Mouse (Mus musculus): ENCODE measurements around the gene Smim24. TPM values are rescaled to one million over a fixed set of nuclear protein-coding genes. Genes with fewer than 3 reads are reported as not detected.

Gene Smim24
- polyA plus RNA-seq, 1 experiment from 2014 or later = 1.8 TPM

- Histone ChIP-seq H3K9ac (0 out of 2 replicates have a peak overlapping the region, but pooled peaks have one; percentile 21), H3K4me3 (peak overlapping the region; percentile 17; the same call in 1 of the 2 replicates), H3K27ac (replicated peaks) (peak overlapping the region; percentile 28; the same call in 1 of the 2 replicates), H3K36me3 (peaks cover 29% of the 10 kb centered on the region), H3K4me2 (peak overlapping the region; percentile 36), H3K9me3 (no peaks in the 10 kb centered on the region), H3K27me3 (peaks cover 9% of the 10 kb centered on the region; the same call in 1 of the 2 replicates), H3K4me1 (replicated peaks) (peaks cover 70% of the 10 kb centered on the region)
- ATAC-seq (ENCODE audit: low FRiP score, low read depth) = no peak
- 30% methylated on average over 24 of the region's 24 CpGs for WGBS
These were observed 13.9 kb downstream of the Smim24 start for GRCm38 (mm10) chr10:81406504-81407440.

DNA sequence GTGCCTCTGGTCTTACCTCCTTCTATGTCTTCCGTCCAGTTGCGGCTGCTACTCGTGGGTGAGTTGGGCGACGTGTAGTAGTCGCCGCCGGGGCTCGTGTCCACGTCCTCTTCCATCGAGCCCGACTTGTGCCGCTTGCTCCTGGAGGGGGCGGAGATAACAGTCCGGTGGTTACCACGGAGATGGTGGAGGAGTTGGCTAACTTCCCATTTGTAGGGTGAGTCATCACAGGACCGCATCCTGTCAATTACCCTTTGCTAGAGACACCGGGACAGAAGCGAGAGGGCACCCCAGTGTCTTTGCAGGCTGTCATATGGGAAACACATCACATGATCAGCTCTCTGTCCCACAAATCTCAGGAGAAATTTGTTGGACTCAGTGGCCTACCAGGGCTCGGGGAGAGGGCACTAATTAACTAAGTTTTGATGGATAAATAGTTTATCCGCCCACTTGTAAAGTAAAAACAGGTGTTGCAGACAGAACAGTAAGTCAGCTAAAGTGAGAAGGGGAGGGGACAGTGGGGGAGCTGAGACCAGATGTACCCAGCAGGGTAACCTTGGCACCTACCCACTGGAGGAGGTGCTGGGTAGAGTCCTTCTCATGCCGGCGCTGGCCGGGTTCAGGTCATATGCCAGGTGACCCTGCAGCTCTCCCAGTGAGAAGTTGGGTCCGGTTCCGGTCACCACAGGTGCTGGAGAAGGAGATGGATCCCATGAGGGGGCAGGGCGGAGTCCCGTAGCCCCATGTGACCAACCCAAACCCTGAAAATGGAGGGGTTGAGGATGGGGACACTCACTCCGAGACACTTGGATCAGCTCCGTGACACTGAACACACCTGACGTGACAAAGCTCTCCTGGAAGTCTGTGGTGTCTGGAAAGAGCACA lies 14.9 kb downstream of the Smim24 start:
- 27% methylated on average over 31 of the region's 31 CpGs for WGBS
- Histone ChIP-seq H3K27ac (replicated peaks) (peak overlapping the region; percentile 28; the same call in 1 of the 2 replicates), H3K9me3 (no peaks in the 10 kb centered on the region), H3K4me2 (peak overlapping the region; percentile 36), H3K4me1 (replicated peaks) (peaks cover 69% of the 10 kb centered on the region), H3K4me3 (peak overlapping the region; percentile 17; the same call in 1 of the 2 replicates), H3K36me3 (peaks cover 29% of the 10 kb centered on the region), H3K27me3 (peaks cover 9% of the 10 kb centered on the region; the same call in 1 of the 2 replicates), H3K9ac (0 out of 2 replicates have a peak overlapping the region, but pooled peaks have one; percentile 21)
- no peak for ATAC-seq (ENCODE audit: low FRiP score, low read depth)

- Histone ChIP-seq H3K9me3 (no peaks in the 10 kb centered on the region), H3K9ac (no peak overlapping the region), H3K4me2 (no peak overlapping the region), H3K4me3 (no peak overlapping the region), H3K36me3 (peaks cover 29% of the 10 kb centered on the region), H3K4me1 (replicated peaks) (peaks cover 69% of the 10 kb centered on the region), H3K27me3 (peaks cover 9% of the 10 kb centered on the region; the same call in 1 of the 2 replicates), H3K27ac (replicated peaks) (no peak overlapping the region)
- ATAC-seq (ENCODE audit: low FRiP score, low read depth) = no peak
- 48% methylated on average over 13 of the region's 13 CpGs for WGBS
These were observed 15.5 kb downstream of the Smim24 start for GRCm38 (mm10) chr10:81408424-81408729.

- WGBS = 19% methylated on average over 9 of the region's 9 CpGs
- Histone ChIP-seq H3K4me3 (no peak overlapping the region), H3K36me3 (peaks cover 29% of the 10 kb centered on the region), H3K27ac (replicated peaks) (no peak overlapping the region), H3K4me1 (replicated peaks) (peaks cover 70% of the 10 kb centered on the region), H3K9ac (no peak overlapping the region), H3K9me3 (no peaks in the 10 kb centered on the region), H3K4me2 (no peak overlapping the region), H3K27me3 (peaks cover 9% of the 10 kb centered on the region; the same call in 1 of the 2 replicates)
- ATAC-seq (ENCODE audit: low FRiP score, low read depth) = no peak
These were observed 16.0 kb downstream of the Smim24 start for GRCm38 (mm10) chr10:81408871-81409291.

DNA sequence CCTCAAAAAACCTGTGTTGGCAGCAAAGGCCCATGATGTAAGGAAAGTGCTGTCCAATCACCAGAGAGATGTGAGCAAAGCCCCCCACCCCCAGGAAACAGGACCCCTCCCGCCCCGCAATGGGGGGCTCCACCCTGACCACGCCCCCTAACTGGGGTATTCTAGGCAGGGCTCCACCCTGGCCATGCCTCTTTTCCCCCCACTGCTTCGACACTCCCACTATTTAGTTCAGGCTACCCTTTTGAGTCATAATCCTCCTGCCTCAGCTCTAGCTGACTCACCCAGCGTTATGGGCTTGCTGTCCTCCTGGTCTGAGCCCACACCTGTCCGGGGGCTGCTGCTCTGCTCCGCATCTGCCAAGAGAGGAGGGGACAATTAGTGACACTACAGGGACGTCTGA lies 16.5 kb downstream of the Smim24 start:
- peaks cover 74% of the 10 kb centered on the region for H3K4me1 ChIP-seq (replicated peaks)
- no peak overlapping the region for H3K4me3 ChIP-seq
- no peaks in the 10 kb centered on the region for H3K9me3 ChIP-seq
- peaks cover 9% of the 10 kb centered on the region; the same call in 1 of the 2 replicates for H3K27me3 ChIP-seq
- 19% methylated on average over 8 of the region's 8 CpGs for WGBS
- H3K27ac ChIP-seq (replicated peaks) = 0 out of 2 replicates have a peak overlapping the region, but pooled peaks have one; percentile 22
- peaks cover 25% of the 10 kb centered on the region for H3K36me3 ChIP-seq
- ATAC-seq (ENCODE audit: low FRiP score, low read depth) = no peak
- no peak overlapping the region for H3K4me2 ChIP-seq
- no peak overlapping the region for H3K9ac ChIP-seq

DNA sequence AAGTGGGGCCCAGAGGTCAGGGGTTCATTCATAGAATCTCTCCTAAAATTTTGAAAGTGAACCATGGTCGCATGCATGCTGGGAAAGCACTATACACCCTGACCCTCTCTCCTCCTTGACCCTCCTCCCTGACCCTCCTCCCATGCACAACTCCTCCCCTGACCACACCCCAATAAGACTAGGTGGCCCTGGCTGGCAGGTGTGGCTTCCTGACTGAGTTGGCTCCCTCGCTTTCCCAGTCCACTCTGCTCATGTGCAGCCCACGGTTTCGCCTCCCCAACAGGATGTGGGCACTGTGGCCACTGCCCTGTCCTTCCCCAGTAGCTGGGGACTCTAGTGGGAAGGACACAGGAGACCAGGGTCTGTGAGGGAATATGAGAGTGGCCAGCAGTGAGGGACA lies 17.5 kb downstream of the Smim24 start:
- H3K4me2 ChIP-seq = no peak overlapping the region

GRCm38 (mm10) chr10:81410981-81411380 lies 18.1 kb downstream of the Smim24 start:
- ATAC-seq (ENCODE audit: low FRiP score, low read depth) = no peak
- Histone ChIP-seq H3K36me3 (peaks cover 12% of the 10 kb centered on the region), H3K4me2 (no peak overlapping the region), H3K27me3 (peaks cover 9% of the 10 kb centered on the region; the same call in 1 of the 2 replicates), H3K27ac (replicated peaks) (peak overlapping the region; percentile 75), H3K4me1 (replicated peaks) (peaks cover 86% of the 10 kb centered on the region), H3K9me3 (no peaks in the 10 kb centered on the region), H3K4me3 (no peak overlapping the region), H3K9ac (no peak overlapping the region)
- 68% methylated on average over 9 of the region's 9 CpGs for WGBS

More for the DNA sequence above, 17.5 kb downstream of the Smim24 start:
- no peak overlapping the region for H3K9ac ChIP-seq
- peaks cover 9% of the 10 kb centered on the region; the same call in 1 of the 2 replicates for H3K27me3 ChIP-seq
- H3K9me3 ChIP-seq = no peaks in the 10 kb centered on the region
- peaks cover 80% of the 10 kb centered on the region for H3K4me1 ChIP-seq (replicated peaks)
- 70% methylated on average over 4 of the region's 4 CpGs for WGBS
- H3K4me3 ChIP-seq = no peak overlapping the region
- no peak for ATAC-seq (ENCODE audit: low FRiP score, low read depth)
- H3K27ac ChIP-seq (replicated peaks) = peak overlapping the region; percentile 75; the same call in 1 of the 2 replicates
- peaks cover 18% of the 10 kb centered on the region for H3K36me3 ChIP-seq

GRCm38 (mm10) chr10:81411471-81412400 lies 18.9 kb downstream of the Smim24 start:
- Histone ChIP-seq H3K27me3 (peaks cover 7% of the 10 kb centered on the region; the same call in 1 of the 2 replicates), H3K36me3 (peaks cover 6% of the 10 kb centered on the region), H3K27ac (replicated peaks) (peak overlapping the region; percentile 75), H3K4me1 (replicated peaks) (peaks cover 89% of the 10 kb centered on the region), H3K4me2 (peak overlapping the region; percentile 5; the same call in 1 of the 2 replicates), H3K9ac (no peak overlapping the region), H3K4me3 (no peak overlapping the region), H3K9me3 (no peaks in the 10 kb centered on the region)
- WGBS = 42% methylated on average over 18 of the region's 18 CpGs
- ATAC-seq (ENCODE audit: low FRiP score, low read depth) = 0 out of 2 replicates have a peak, but pooled peaks have one; percentile 7

DNA sequence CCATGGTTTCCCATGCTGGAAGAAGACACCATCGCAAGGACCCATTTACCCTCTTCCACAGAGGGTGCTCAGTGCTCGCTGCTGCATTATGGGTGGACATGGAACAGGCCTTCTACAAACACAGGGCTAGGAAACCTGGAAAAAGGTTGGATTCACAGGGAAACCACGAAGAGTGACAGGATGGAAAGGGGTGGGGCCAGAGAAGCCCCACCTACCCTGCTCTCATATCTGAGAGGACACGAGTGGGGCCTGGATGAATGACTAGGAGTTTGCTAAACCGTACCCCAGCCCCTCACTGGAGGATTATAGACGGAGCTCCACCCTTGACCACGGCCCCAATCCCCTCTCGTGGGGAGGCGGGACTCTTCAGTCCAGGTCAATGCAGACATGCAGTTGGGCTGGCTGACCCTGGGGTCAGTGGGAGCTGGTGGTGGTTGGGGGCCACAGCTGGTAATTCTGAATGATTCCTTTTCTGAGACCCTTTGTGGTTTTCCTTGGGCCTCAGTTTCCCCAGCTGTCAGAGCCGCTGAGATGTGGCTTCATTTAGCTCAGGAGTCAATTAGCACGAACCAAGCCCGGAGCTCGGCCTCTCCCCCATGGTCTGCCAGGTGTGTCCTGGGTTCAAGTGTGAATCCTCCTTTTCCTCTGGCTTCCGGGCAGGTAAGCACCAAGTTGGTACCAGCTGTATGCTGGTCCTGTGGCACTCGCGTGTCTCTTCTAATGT lies 19.9 kb downstream of the Smim24 start:
- H3K36me3 ChIP-seq = no peaks in the 10 kb centered on the region
- no peaks in the 10 kb centered on the region for H3K9me3 ChIP-seq
- ATAC-seq (ENCODE audit: low FRiP score, low read depth) = no peak
- H3K9ac ChIP-seq = no peak overlapping the region
- 77% methylated on average over 16 of the region's 16 CpGs for WGBS
- H3K4me3 ChIP-seq = no peak overlapping the region
- peaks cover 5% of the 10 kb centered on the region; the same call in 1 of the 2 replicates for H3K27me3 ChIP-seq
- H3K4me2 ChIP-seq = no peak overlapping the region
- H3K27ac ChIP-seq (replicated peaks) = peak overlapping the region; percentile 75
- peaks cover 89% of the 10 kb centered on the region for H3K4me1 ChIP-seq (replicated peaks)

All from hindbrain, embryonic 15.5 days (tissue).